Mouse (Mus musculus) hindbrain, embryonic 14.5 days (tissue): ENCODE results near the gene Map3k20. TPM values are rescaled to one million over a fixed set of nuclear protein-coding genes. Genes with fewer than 3 reads are reported as not detected.

Experiments used
- polyA plus RNA-seq: library from polyadenylated mRNA; unstranded; fragments of >200 nt; fragmentation: Nextera tagmentation; extraction: Ambion mirVana; gene quantifications from 2 replicates; pipeline ENCODE4 v1.2.1, GENCODE M21; 2014

Gene Map3k20
- polyA plus RNA-seq, 1 experiment from 2014 or later: 5.1 TPM

Other genes starting within 250 kb of the Map3k20 start
- 17.1 and 19.1 TPM in 2 replicates for gene Cdca7, start 190.5 kb downstream of the Map3k20 start, polyA plus RNA-seq